Mouse (Mus musculus) induced T-regulatory cell, adult 2 months (primary cell): Measurements from ENCODE around the gene Filip1l.
A peak's percentile ranks its signal among the peaks of the same experiment; 100 is the strongest.

Experiments
- DNase-seq: peaks from one replicate; pipeline ENCODE4 v3.0.0-alpha.2; 2012; ENCODE audit warnings: low read depth

Gene Filip1l

GRCm38 (mm10) chr16:57570789-57571311 lies 218.0 kb downstream of the Filip1l start:
- no peak for DNase-seq

GRCm38 (mm10) chr16:57573831-57574230 lies 220.9 kb downstream of the Filip1l start:
- DNase-seq = no peak

GRCm38 (mm10) chr16:57575764-57576388 lies 223.0 kb downstream of the Filip1l start:
- no peak for DNase-seq

- peak; percentile 47 for DNase-seq
Observed at GRCm38 (mm10) chr16:57577519-57577918, 224.6 kb downstream of the Filip1l start.

- DNase-seq = no peak
Observed at GRCm38 (mm10) chr16:57580041-57580440, 227.1 kb downstream of the Filip1l start.

- no peak for DNase-seq
Observed at GRCm38 (mm10) chr16:57582008-57582407, 229.1 kb downstream of the Filip1l start.

- peak; percentile 47 for DNase-seq
Observed at GRCm38 (mm10) chr16:57585201-57585600, 232.3 kb downstream of the Filip1l start.

- DNase-seq = peak; percentile 84
Observed at GRCm38 (mm10) chr16:57593422-57594157, 240.7 kb downstream of the Filip1l start.

GRCm38 (mm10) chr16:57597295-57597957 lies 244.5 kb downstream of the Filip1l start:
- no peak for DNase-seq

- DNase-seq = no peak
Observed at GRCm38 (mm10) chr16:57601031-57601430, 248.1 kb downstream of the Filip1l start.

- peak; percentile 95 for DNase-seq
Observed at GRCm38 (mm10) chr16:57606444-57607227, 253.7 kb downstream of the Filip1l start, which contains the start of gene Cmss1. Gene Cmss1 (minus strand): TSS chr16:57606864.

GRCm38 (mm10) chr16:57611768-57612167 lies 258.9 kb downstream of the Filip1l start:
- DNase-seq = peak; percentile 75
